Mouse (Mus musculus) left cerebral cortex, adult 9 months (tissue): ENCODE results near the gene Fam13c.
"Not testable (repeated sequence)": the region's sequence is repeated elsewhere in the genome, so short reads cannot be mapped to it uniquely, and the experiment has no call there.

Experiments used
- DNase-seq, 2 experiments: peaks; one replicate each; pipeline ENCODE4 v3.0.0; 2022; ENCODE audit warnings: low spot score in 2 of 2

The Fam13c gene

GRCm38 (mm10) chr10:70439676-70440521, at the start of gene Fam13c:
Fam13c (plus strand) TSS chr10:70440481.
- DNase-seq: peak in 1 of 2 experiments; percentile 41

- peak; percentile 63 to 84 for DNase-seq
These were observed 44.4 kb upstream of the Fam13c start for GRCm38 (mm10) chr10:70395900-70396299.

DNA sequence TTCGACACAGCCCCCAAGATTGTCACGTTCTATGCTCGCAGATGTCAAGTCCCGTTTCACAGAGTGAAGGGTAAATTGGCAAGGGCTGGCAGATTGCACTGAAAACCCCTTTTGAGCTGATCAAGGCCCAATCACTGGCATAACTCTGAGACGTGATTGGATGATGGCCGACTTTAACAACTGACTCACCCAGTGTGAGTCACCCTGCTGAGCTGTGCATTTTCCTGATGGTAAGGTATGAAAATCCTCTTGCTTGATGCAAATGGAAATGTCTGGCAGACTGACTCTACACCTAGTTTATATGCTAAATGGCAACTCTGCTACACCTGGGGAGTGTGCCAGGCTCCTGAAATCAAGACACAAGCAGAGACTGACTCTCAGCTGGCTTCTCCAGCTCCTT, 42.1 kb upstream of the Fam13c start:
- DNase-seq: peak; percentile 52 to 63

DNA sequence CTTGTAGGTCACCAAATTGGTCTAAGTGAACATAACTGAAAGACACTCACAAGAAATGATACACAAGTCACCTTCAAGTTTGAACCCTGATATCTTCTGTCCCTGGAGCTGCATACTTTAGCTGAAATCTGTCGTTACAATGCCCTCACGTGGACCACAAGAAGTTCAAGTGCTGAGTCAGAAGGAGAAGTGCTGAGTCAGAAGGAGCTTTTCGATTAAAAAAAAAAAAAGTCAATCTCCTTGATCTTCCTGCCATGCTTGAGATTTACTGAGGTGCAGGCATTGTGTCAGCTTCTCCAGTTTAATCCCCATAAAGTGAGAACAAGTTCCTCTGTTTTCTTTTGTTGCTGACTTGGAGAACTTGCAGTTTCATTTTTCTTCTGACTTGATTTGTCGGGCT, 38.3 kb upstream of the Fam13c start:
- no peak for DNase-seq

DNA sequence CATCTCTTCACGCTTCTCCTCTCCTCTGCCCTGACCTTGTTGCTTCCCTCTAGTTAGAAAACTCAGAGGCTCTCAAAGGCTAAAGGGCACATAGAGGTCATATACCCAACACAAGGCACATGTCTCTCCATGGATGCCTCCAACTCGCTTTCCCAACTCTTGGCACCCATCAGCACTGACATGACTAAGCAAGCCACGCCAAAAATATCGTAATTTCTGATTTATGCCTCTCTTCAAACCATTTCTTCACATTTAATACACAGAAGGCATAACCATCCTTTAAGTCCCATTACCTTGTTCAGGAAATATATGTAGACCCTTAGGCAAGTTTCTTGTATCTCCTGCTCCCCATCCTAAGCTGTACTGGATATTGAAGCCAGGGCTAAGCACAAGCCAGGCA, 37.6 kb upstream of the Fam13c start:
- no peak for DNase-seq

DNA sequence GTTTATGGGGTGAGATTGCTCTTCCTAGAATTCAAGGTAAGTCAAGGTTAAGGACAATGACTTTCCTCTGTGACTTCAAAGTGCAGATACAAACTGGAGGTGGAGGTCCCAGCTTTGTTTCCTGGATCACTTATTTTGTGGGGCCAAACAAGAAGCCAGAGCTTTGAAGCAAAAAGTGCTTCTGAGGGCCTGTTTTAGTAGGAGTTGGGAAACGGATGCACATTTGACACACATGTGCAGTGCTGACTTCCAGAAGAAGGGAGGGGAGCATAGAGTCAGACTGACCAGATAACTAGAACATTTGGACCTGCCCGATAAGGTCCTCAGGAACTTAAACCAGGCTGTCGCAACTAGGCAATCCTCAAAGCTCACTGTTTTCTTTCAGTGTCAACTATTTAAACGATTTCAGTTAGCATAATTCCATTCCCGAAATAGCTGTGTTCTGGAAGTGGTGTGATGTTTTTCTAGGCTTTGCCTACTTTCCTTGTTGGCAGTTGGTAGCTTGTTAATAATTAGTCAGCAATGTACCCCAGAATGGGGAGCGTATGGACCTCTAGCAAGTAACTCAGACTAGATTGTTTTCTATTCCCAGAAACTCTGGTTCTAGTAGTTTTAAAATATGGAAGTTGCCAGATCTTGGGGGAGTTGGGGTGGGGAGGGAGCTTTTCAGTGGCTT, 22.3 kb upstream of the Fam13c start:
- no peak for DNase-seq

DNA sequence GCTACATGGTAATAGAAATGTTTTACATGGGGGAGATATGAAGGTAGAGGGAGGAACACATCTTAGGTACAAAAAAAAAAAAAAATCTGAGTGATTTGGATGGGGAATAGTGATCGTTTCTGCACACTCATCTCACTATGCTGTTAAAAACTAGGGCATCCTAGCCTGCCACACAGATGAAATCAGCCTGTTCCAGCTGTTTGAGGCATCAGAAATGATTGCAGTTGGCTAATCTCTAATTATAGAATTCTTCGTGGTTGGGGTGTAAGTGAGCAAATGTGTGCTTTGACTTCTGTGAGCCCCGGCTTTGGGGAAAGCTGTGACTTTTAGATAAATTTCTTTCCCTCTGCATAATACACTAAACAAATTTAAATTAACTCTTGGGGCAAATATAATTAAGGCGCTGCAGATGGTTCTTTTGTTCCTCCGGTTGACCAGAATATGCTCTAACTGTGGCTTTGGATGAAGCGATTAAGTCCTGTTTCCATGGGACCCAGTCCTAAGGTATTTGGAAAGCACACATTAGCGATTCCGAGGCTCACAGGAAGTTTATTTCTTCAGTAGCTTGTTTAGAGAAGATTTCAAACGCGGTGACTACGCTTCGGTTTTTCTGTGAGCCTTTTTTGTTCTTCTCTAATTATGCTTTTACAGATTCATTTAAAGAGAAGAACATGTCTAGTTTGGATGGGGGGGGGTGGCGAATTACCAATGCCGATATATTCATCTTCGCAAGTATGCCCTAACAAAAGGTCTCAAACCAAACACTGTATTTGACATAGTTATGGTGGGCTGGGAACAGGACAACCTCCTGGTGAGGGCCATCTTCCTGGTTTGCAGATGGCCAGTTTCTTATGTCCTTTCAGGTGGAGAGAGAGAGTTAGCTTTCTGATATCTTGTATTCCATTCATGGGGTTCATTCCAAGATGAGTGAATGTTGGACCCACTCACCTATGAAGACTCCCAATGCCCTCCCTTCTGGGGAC, 20.7 kb upstream of the Fam13c start:
- DNase-seq: no peak

DNA sequence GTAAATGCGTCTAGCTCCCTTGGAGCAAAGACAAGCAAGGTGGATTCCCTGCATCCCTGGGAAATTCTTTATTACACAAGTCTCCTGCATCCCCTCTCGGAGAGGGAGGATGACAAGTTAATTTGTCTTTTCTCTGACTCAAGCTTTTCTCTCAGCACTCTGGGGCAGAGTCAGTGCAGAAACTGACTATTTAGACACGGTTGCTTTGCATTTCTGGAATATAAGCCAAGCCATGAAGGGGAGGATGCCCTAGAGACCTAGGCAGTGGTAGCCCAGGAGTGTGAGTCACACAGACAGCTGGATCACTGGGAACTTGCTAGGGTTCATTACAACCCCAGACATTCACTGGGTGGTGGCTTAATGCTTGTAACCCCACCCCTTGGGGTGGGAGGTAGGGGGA, 13.9 kb upstream of the Fam13c start:
- no peak for DNase-seq

DNA sequence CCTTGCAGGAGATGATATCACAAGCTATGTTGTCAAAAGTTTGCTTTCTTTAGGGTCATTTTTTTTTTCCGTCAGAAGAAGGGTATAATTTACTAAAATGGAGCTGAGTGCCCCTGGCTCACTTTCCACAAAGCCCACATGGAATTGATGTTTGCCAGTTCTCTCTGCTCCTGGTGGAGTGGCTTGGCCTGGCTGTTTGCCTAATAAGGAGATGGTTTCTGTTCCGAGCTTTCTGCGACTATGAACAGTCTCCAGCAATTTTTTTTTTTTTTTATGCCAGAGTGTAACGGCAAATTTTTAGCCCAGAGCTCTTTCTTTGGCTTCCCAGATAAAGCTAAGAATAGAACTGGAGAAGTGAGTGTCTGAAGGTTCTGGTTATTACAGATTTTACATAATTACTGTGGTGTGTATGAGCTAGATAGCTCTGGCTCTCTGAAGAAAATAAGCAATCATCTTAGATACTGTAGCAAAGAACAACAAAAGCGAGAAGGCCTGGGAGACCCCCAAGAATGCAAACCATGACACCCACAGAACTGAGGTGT, 12.1 kb upstream of the Fam13c start:
- DNase-seq: peak; percentile 49 to 73

- DNase-seq: no peak
These were observed 10.9 kb upstream of the Fam13c start for GRCm38 (mm10) chr10:70429341-70429740.

DNA sequence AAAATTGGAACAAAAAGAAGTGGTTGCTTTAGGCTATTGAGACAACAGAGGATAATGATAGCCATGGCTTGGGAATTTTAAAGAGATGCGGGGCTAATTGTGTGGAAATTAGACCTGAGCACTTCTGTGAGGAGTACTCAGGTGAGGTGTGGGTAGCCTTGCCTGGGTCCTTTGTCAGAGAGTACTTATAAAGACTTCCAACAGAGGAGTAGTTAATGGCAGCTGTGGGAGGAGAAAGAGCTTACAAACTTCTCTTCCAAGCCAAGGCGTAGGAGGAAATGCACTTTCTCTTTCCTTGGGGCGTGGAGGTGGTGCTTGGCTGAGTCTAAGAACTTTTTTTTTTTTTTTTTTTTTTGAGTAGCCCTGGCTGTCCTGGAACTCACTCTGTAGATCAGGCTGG, 6.9 kb upstream of the Fam13c start:
- DNase-seq: no peak

DNA sequence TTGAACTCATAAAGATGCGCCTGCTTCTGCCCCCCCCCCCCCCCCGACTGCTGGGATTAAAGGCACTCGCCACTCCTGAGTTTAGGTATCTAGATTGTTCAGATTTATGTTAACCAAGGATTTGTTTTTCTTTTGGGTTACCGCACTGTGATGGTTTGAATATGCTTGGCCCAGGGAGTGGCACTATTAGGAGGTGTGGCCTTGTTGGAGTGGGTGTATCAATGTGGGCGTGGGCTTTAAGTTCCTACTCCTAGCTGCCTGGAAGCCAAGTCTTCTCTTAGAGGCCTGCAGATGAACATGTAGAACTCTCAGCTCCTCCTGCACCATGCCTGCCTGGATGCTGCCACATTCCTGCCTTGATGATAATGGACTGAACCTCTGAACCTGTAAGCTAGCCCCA, 6.5 kb upstream of the Fam13c start:
- not testable (repeated sequence) for DNase-seq

- no peak for DNase-seq
These were observed 3.6 kb upstream of the Fam13c start for GRCm38 (mm10) chr10:70436656-70437055.

GRCm38 (mm10) chr10:70437289-70437688, 3.0 kb upstream of the Fam13c start:
- DNase-seq: no peak

GRCm38 (mm10) chr10:70440639-70441461, 569 bp downstream of the Fam13c start:
- peak; percentile 58 to 77 for DNase-seq

DNA sequence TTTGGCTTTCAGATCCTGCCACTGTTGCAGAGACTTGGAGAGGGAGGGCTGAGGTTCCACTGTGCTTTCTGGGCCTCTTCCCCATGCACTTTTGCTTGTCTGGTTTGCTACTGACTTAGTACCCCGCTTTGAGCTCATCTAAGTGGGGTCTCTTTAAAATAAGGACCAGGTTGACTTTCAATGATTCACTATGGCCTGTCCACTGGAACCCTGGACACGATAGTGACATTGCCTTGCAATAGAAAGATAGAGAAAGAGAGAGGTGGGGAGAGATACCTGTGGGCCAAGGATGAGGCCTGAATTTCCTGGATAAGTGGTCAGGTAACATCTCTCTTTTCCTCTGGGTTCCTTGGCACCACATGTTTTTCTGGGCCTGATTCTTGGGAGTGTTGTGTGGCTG, 1.9 kb downstream of the Fam13c start:
- DNase-seq: no peak

- DNase-seq: no peak
These were observed 2.3 kb downstream of the Fam13c start for GRCm38 (mm10) chr10:70442623-70443022.

DNA sequence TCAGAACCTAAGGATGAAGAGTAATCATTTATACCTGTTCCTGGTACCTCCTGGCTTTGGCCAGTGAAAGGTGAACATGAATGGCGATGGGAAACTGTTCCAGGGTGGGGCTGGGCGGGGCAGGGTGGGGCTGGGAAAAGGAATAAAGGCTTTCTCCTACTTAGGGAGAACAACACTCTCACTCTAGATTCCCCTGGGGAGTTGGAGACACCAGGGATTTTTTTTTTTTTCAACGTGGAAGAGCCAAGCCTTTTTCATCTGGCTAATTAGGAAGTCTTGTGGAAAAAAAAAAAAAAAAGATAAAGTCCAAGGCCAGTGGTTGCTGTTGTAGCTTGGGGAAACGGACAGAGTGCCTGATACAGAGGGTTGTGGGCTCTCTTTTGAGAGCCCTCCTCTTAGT, 7.5 kb downstream of the Fam13c start:
- no peak for DNase-seq

DNA sequence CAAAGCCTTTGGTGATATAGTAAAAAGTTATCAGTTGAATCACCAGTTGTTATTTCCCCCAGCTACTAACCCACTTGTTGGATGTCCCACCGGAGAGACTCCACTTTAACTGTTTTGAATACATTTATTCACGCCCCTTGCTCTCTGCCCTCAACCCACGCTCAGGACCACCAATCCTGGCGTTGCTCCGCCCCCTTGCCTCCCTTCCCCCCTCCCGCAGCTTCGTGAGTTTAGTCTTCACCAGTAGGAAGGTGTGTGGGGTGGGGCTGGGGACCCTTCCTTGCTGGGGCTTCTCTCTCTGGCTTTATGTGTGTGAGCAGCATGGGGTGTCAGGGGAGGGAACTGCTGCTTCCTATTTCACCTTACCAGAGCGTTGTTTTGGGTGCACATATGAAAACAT, 8.9 kb downstream of the Fam13c start:
- DNase-seq: no peak

DNA sequence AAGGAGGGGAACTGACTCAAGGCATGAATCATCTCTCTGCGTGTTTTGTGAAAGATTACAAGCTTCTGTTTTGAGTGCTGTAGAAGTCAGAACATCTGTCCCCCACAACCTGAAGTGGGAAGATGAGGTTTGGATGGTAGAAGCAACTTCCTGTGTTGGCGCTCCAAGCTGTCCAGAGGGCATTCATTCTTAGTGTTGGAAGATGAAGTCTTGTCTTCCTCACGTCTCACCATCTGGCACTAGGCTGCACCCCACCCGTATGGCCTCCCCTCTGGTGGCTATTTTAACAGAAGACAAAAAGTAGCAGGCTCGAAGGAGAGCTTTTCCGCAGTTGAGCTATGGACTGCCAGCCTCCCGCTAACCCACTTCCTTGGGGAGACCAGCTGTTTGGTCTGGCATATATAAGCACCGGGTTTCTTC, 15.6 kb downstream of the Fam13c start:
- DNase-seq: peak; percentile 52 to 77
